Mouse (Mus musculus) MEL (cell line): ENCODE data around the gene Arrdc1. TPM values are rescaled to one million over a fixed set of nuclear protein-coding genes. Genes with fewer than 3 reads are reported as not detected.

ENCODE experiments used
- DNase-seq: peaks from one replicate; pipeline ENCODE4 v3.0.0; 2011; ENCODE audit warnings: low read depth, low spot score
- H3K27ac ChIP-seq: 2 replicates; pipeline ENCODE4 v1.5.1; 2012; ENCODE audit warnings: low read depth, mild to moderate bottlenecking, control low read depth, low read length, moderate library complexity; ENCODE audit not compliant: control insufficient read depth
- H3K27me3 ChIP-seq, 2 experiments: fragments of 150-350 bp in 1 of 2; sonication (generic) in 1 of 2; 2 replicates each; pipeline ENCODE4 v1.6.1; 2012; ENCODE audit warnings: low read length in 2 of 2, mild to moderate bottlenecking in 2 of 2, improper control_type of control experiment in 1 of 2, moderate library complexity in 1 of 2; ENCODE audit not compliant: insufficient read depth in 2 of 2, control insufficient read depth in 1 of 2
- H3K36me3 ChIP-seq, 2 experiments: 2 replicates each; pipeline ENCODE4 v1.6.1; 2012 to 2014; ENCODE audit warnings: low read length in 2 of 2, improper control_type of control experiment in 1 of 2, inconsistent platforms in 1 of 2, mild to moderate bottlenecking in 1 of 2; ENCODE audit not compliant: insufficient read depth in 2 of 2, control insufficient read depth in 1 of 2
- H3K4me1 ChIP-seq, 2 experiments: fragments of 150-350 bp in 1 of 2; sonication (generic) in 1 of 2; 2 replicates each; pipeline ENCODE4 v1.6.1; 2012; ENCODE audit warnings: low read length in 2 of 2, improper control_type of control experiment in 1 of 2, mild to moderate bottlenecking in 1 of 2; ENCODE audit not compliant: insufficient read depth in 2 of 2, control insufficient read depth in 1 of 2
- H3K4me3 ChIP-seq, 2 experiments: fragments of 150-350 bp in 1 of 2; sonication (generic) in 1 of 2; 2 replicates each; pipeline ENCODE4 v1.5.1; 2012; ENCODE audit warnings: low read depth in 2 of 2, low read length in 2 of 2, mild to moderate bottlenecking in 2 of 2, moderate library complexity in 2 of 2, control low read depth in 1 of 2, improper control_type of control experiment in 1 of 2; ENCODE audit not compliant: control insufficient read depth in 1 of 2, insufficient read depth in 1 of 2
- H3K79me2 ChIP-seq: 2 replicates; pipeline ENCODE4 v1.6.1; 2012; ENCODE audit warnings: mild to moderate bottlenecking, low read length, moderate library complexity; ENCODE audit not compliant: control insufficient read depth, poor library complexity, insufficient read depth
- H3K9ac ChIP-seq: 2 replicates; pipeline ENCODE4 v1.6.1; 2012; ENCODE audit warnings: low read depth, mild to moderate bottlenecking, control low read depth, low read length, moderate library complexity; ENCODE audit not compliant: control insufficient read depth, poor library complexity, severe bottlenecking
- H3K9me3 ChIP-seq: fragments of 150-350 bp; sonication (generic); replicated peaks from 2 replicates; pipeline ENCODE4 v1.6.1; 2012; ENCODE audit warnings: mild to moderate bottlenecking, low read length, improper control_type of control experiment, moderate library complexity; ENCODE audit not compliant: insufficient read depth
- BHLHE40 ChIP-seq: IDR thresholded peaks from 2 replicates; pipeline ENCODE4 v1.6.1; 2012; ENCODE audit warnings: low read depth, mild to moderate bottlenecking, inconsistent platforms, low read length, improper control_type of control experiment, borderline replicate concordance
- CHD1 ChIP-seq: IDR thresholded peaks from 2 replicates; pipeline ENCODE4 v1.6.1; 2012; ENCODE audit warnings: low read depth, mild to moderate bottlenecking, inconsistent platforms, low read length, improper control_type of control experiment
- CHD2 ChIP-seq: IDR thresholded peaks from 2 replicates; pipeline ENCODE4 v1.6.1; 2011; ENCODE audit warnings: low read length, improper control_type of control experiment
- CTCF ChIP-seq, 3 experiments: IDR thresholded peaks in 2 of 3; conservative IDR thresholded peaks in 1 of 3; 2 replicates each; pipeline ENCODE4 v1.5.1; 2011 to 2012; ENCODE audit warnings: low read length in 3 of 3, low read depth in 2 of 3, mild to moderate bottlenecking in 2 of 3, improper control_type of control experiment in 1 of 3, inconsistent platforms in 1 of 3, mixed read lengths in 1 of 3, moderate library complexity in 1 of 3; ENCODE audit not compliant: control insufficient read depth in 1 of 3, insufficient read depth in 1 of 3, poor library complexity in 1 of 3, severe bottlenecking in 1 of 3
- E2F4 ChIP-seq: IDR thresholded peaks from 2 replicates; pipeline ENCODE4 v1.6.1; 2011; ENCODE audit warnings: low read depth, low read length, improper control_type of control experiment, borderline replicate concordance
- EP300 ChIP-seq, 2 experiments: IDR thresholded peaks; 2 replicates each; pipeline ENCODE4 v1.6.1; 2011; ENCODE audit warnings: improper control_type of control experiment in 2 of 2, low read length in 2 of 2, low read depth in 1 of 2, mild to moderate bottlenecking in 1 of 2
- ETS1 ChIP-seq: IDR thresholded peaks from 2 replicates; pipeline ENCODE4 v1.6.1; 2012; ENCODE audit warnings: low read depth, mild to moderate bottlenecking, inconsistent platforms, low read length, improper control_type of control experiment, moderate library complexity
- GABPA ChIP-seq: IDR thresholded peaks from 2 replicates; pipeline ENCODE4 v1.6.1; 2012; ENCODE audit warnings: low read depth, mild to moderate bottlenecking, inconsistent platforms, low read length, improper control_type of control experiment, moderate library complexity
- GATA1 ChIP-seq: IDR thresholded peaks from 2 replicates; pipeline ENCODE4 v1.6.1; 2011; ENCODE audit warnings: low read depth, low read length, improper control_type of control experiment
- HCFC1 ChIP-seq: IDR thresholded peaks from 2 replicates; pipeline ENCODE4 v1.6.1; 2012; ENCODE audit warnings: low read depth, mild to moderate bottlenecking, inconsistent platforms, low read length, improper control_type of control experiment, moderate library complexity
- JUND ChIP-seq: IDR thresholded peaks from 2 replicates; pipeline ENCODE4 v1.6.1; 2011; ENCODE audit warnings: low read depth, mild to moderate bottlenecking, improper control_type of control experiment, low read length
- KAT2A ChIP-seq: conservative IDR thresholded peaks from 2 replicates; pipeline ENCODE4 v1.6.1; 2012; ENCODE audit warnings: low read depth, low read length, improper control_type of control experiment, inconsistent platforms
- MAFK ChIP-seq: IDR thresholded peaks from 2 replicates; pipeline ENCODE4 v1.6.1; 2011; ENCODE audit warnings: low read depth, mild to moderate bottlenecking, low read length, improper control_type of control experiment, borderline replicate concordance
- MAX ChIP-seq: IDR thresholded peaks from 2 replicates; pipeline ENCODE4 v1.6.1; 2011; ENCODE audit warnings: low read length, improper control_type of control experiment
- MAZ ChIP-seq: IDR thresholded peaks from 2 replicates; pipeline ENCODE4 v1.6.1; 2012; ENCODE audit warnings: low read depth, mild to moderate bottlenecking, inconsistent platforms, low read length, improper control_type of control experiment
- MXI1 ChIP-seq: IDR thresholded peaks from 2 replicates; pipeline ENCODE4 v1.6.1; 2011; ENCODE audit warnings: mild to moderate bottlenecking, low read depth, low read length, improper control_type of control experiment
- MYB ChIP-seq: IDR thresholded peaks from 2 replicates; pipeline ENCODE4 v1.6.1; 2011; ENCODE audit warnings: mild to moderate bottlenecking, low read depth, low read length, improper control_type of control experiment
- NELFE ChIP-seq: IDR thresholded peaks from 2 replicates; pipeline ENCODE4 v1.6.1; 2011; ENCODE audit warnings: low read depth, low read length, improper control_type of control experiment
- NRF1 ChIP-seq: IDR thresholded peaks from 2 replicates; pipeline ENCODE4 v1.6.1; 2014; ENCODE audit warnings: low read depth, mild to moderate bottlenecking, inconsistent platforms, low read length, improper control_type of control experiment, moderate library complexity; ENCODE audit not compliant: poor library complexity, insufficient read depth, severe bottlenecking
- POLR2A ChIP-seq, 2 experiments: IDR thresholded peaks; 2 replicates each; pipeline ENCODE4 v1.6.1; 2011 to 2012; ENCODE audit warnings: low read length in 2 of 2, mild to moderate bottlenecking in 2 of 2, control low read depth in 1 of 2, improper control_type of control experiment in 1 of 2, low read depth in 1 of 2, moderate library complexity in 1 of 2; ENCODE audit not compliant: control insufficient read depth in 1 of 2, insufficient read depth in 1 of 2, poor library complexity in 1 of 2
- POLR2AphosphoS2 ChIP-seq: IDR thresholded peaks from 2 replicates; pipeline ENCODE4 v1.6.1; 2011; ENCODE audit warnings: low read length, improper control_type of control experiment
- POLR2AphosphoS5 ChIP-seq: IDR thresholded peaks from 2 replicates; pipeline ENCODE4 v1.6.1; 2012; ENCODE audit warnings: low read depth, borderline replicate concordance, mild to moderate bottlenecking, inconsistent platforms, low read length, moderate library complexity, mixed read lengths
- SIN3A ChIP-seq: IDR thresholded peaks from 2 replicates; pipeline ENCODE4 v1.6.1; 2012; ENCODE audit warnings: low read length, improper control_type of control experiment, inconsistent platforms
- SMC3 ChIP-seq: IDR thresholded peaks from 2 replicates; pipeline ENCODE4 v1.6.1; 2011; ENCODE audit warnings: low read depth, low read length, improper control_type of control experiment
- TAL1 ChIP-seq: IDR thresholded peaks from 2 replicates; pipeline ENCODE4 v1.6.1; 2012; ENCODE audit warnings: mild to moderate bottlenecking, inconsistent platforms, low read length, moderate library complexity, mixed read lengths
- TCF12 ChIP-seq: IDR thresholded peaks from 2 replicates; pipeline ENCODE4 v1.6.1; 2014; ENCODE audit warnings: low read depth, mild to moderate bottlenecking, inconsistent platforms, low read length, improper control_type of control experiment, moderate library complexity
- UBTF ChIP-seq: IDR thresholded peaks from 2 replicates; pipeline ENCODE4 v1.6.1; 2012; ENCODE audit warnings: low read depth, mild to moderate bottlenecking, inconsistent platforms, low read length, improper control_type of control experiment, moderate library complexity, borderline replicate concordance; ENCODE audit not compliant: insufficient read depth
- USF2 ChIP-seq, 2 experiments: IDR thresholded peaks; 2 replicates each; pipeline ENCODE4 v1.6.1; 2011 to 2012; ENCODE audit warnings: improper control_type of control experiment in 2 of 2, low read length in 2 of 2, borderline replicate concordance in 1 of 2, inconsistent platforms in 1 of 2, low read depth in 1 of 2, mild to moderate bottlenecking in 1 of 2; ENCODE audit not compliant: insufficient read depth in 1 of 2
- ZC3H11A ChIP-seq: IDR thresholded peaks from 2 replicates; pipeline ENCODE4 v1.6.1; 2012; ENCODE audit warnings: low read depth, mild to moderate bottlenecking, inconsistent platforms, low read length, improper control_type of control experiment
- ZKSCAN1 ChIP-seq: IDR thresholded peaks from 2 replicates; pipeline ENCODE4 v1.6.1; 2012; ENCODE audit warnings: low read depth, mild to moderate bottlenecking, inconsistent platforms, low read length, improper control_type of control experiment, moderate library complexity
- ZNF384 ChIP-seq: IDR thresholded peaks from 2 replicates; pipeline ENCODE4 v1.6.1; 2012; ENCODE audit warnings: low read depth, mild to moderate bottlenecking, inconsistent platforms, low read length, improper control_type of control experiment
- polyA plus RNA-seq, 2 experiments: library from polyadenylated mRNA; stranded (reverse) in 1 of 2; unstranded in 1 of 2; fragments of >175 nt in 1 of 2; fragments of >200 nt in 1 of 2; gene quantifications; 2 replicates each; pipeline versions ENCODE4 v1.2.1 to v1.2.4; 2012; ENCODE audit warnings: low replicate concordance in 2 of 2, low read depth in 1 of 2; ENCODE audit not compliant: insufficient read length in 2 of 2, insufficient read depth in 1 of 2, missing spikeins in 1 of 2
- total RNA-seq: library from RNA; depleted of rRNA; stranded (reverse); fragments of 300-350 nt; gene quantifications from 2 replicates; pipeline ENCODE4 v1.2.3, GENCODE M21; 2012

The Arrdc1 gene
- total and polyA plus RNA-seq, 3 experiments, result 20.2 to 49.0 TPM; not detected in 1

- TF ChIP-seq SIN3A (peak; percentile 99), ZC3H11A (no peak), USF2 (IDR thresholded peaks at IDR 0.05; ENCODE audit: borderline replicate concordance in 1 of 2, insufficient read depth in 1 of 2, low read depth in 1 of 2, low read length in 2 of 2) (peak; percentile 21 to 74; a peak in 2 of 4 replicates), UBTF (no peak), MAZ (peak; percentile 83), NELFE (no peak; the same call in 1 of the 2 replicates), TAL1 (no peak), E2F4 (peak; percentile 67; the same call in 1 of the 2 replicates), CHD1 (0 out of 2 replicates have a peak, but pooled peaks have one; percentile 37), MXI1 (peak; percentile 99), EP300 (IDR thresholded peaks at IDR 0.05; ENCODE audit: low read depth in 1 of 2, low read length in 2 of 2) (peak in 1 of 2 experiments; percentile 53; a peak in 2 of 4 replicates), GATA1 (no peak), CTCF (IDR thresholded peaks at IDR 0.05 in 2 of 3, conservative IDR thresholded peaks at IDR 0.05 in 1 of 3; ENCODE audit: control insufficient read depth in 1 of 3, insufficient read depth in 1 of 3, low read depth in 2 of 3, low read length in 3 of 3, poor library complexity in 1 of 3, severe bottlenecking in 1 of 3) (no peak), ZNF384 (no peak)
These were observed 40.7 kb upstream of the Arrdc1 start, which contains the start of gene Pnpla7 (continued) for GRCm38 (mm10) chr2:24975704-24976297.

- H3K36me3 ChIP-seq, result peaks cover 4 to 30% of the 10 kb centered on the region in 2 experiments; a peak in 3 of 4 replicates
- H3K9me3 ChIP-seq, result no peaks in the 10 kb centered on the region
- H3K27me3 ChIP-seq, result no peaks in the 10 kb centered on the region
- peak within 1 kb of the TSS; percentile 73 for H3K9ac ChIP-seq
- H3K4me3 ChIP-seq, result peak within 1 kb of the TSS; percentile 71 to 93
- peak within 1 kb of the TSS; percentile 88 for H3K27ac ChIP-seq
- peaks cover under 1 to 28% of the 10 kb centered on the region in 2 experiments; a peak in 3 of 4 replicates for H3K4me1 ChIP-seq
- DNase-seq, result peak; percentile 98
- peaks cover 16% of the 10 kb centered on the region for H3K79me2 ChIP-seq
- TF ChIP-seq CHD1 (no peak), MAX (peak; percentile 66), POLR2A (IDR thresholded peaks at IDR 0.05; ENCODE audit: control insufficient read depth in 1 of 2, insufficient read depth in 1 of 2, low read depth in 1 of 2, low read length in 2 of 2, poor library complexity in 1 of 2) (peak; percentile 91 to 97), KAT2A (no peak; the same call in 1 of the 2 replicates), NELFE (peak; percentile 95), UBTF (no peak), ETS1 (peak; percentile 45; the same call in 1 of the 2 replicates), BHLHE40 (no peak), GATA1 (no peak), E2F4 (peak; percentile 77; the same call in 1 of the 2 replicates), GABPA (no peak), SMC3 (no peak), ZKSCAN1 (no peak), TCF12 (peak; percentile 35), ZNF384 (no peak), MXI1 (peak; percentile 86), HCFC1 (peak; percentile 85), POLR2AphosphoS5 (no peak), JUND (no peak), CHD2 (0 out of 2 replicates have a peak, but pooled peaks have one; percentile 30), MAFK (no peak), MYB (no peak), NRF1 (peak; percentile 64), POLR2AphosphoS2 (peak; percentile 80; the same call in 1 of the 2 replicates)
These were observed 40.1 kb upstream of the Arrdc1 start, which contains the start of gene Mrpl41 for GRCm38 (mm10) chr2:24974906-24975703. TSS of gene Mrpl41 (minus strand) at chr2:24975098.
